Mouse (Mus musculus): Measurements from ENCODE around the gene Frat2. TPM values are rescaled to one million over a fixed set of nuclear protein-coding genes. Genes with fewer than 3 reads are reported as not detected.

Gene Frat2
- total and polyA plus RNA-seq, 3 experiments = 1.4 to 4.9 (median 2.7) TPM

GRCm38 (mm10) chr19:41822589-41822988 is 25.3 kb downstream of the Frat2 start:
- no peak overlapping the region for H3K4me3 ChIP-seq
- TF ChIP-seq CTCF (IDR thresholded peaks at IDR 0.05) (no peak), POLR2A (IDR thresholded peaks at IDR 0.05; ENCODE audit: insufficient read depth, low read depth, low read length) (no peak), EP300 (IDR thresholded peaks at IDR 0.05; ENCODE audit: insufficient read depth, low read depth, low read length) (no peak)
- no peaks in the 10 kb centered on the region for H3K27me3 ChIP-seq (ENCODE audit: control insufficient read depth, insufficient read depth, low read length)
- H3K27ac ChIP-seq = no peak overlapping the region
- no peaks in the 10 kb centered on the region for H3K4me1 ChIP-seq (ENCODE audit: control insufficient read depth, insufficient read depth, low read length)
- no peaks in the 10 kb centered on the region for H3K79me2 ChIP-seq (replicated peaks; ENCODE audit: control insufficient read depth, insufficient read depth, low read length)
- intact Hi-C loops (cut with DNase I) = loop anchor here (1.0 kb wide), 1 partner anchor 11 kb away; no protein-coding TSS in a partner anchor
- H3K36me3 ChIP-seq (ENCODE audit: control insufficient read depth, insufficient read depth, low read length) = no peaks in the 10 kb centered on the region
- WGBS = 74% methylated on average over 1 of the region's 1 CpGs
- DNase-seq = no peak
- H3K9ac ChIP-seq (ENCODE audit: low read depth, low read length) = no peak overlapping the region

- intact Hi-C loops (cut with DNase I) = no loop called here
- TF ChIP-seq POLR2A (IDR thresholded peaks at IDR 0.05; ENCODE audit: insufficient read depth, low read depth, low read length) (no peak), CTCF (IDR thresholded peaks at IDR 0.05) (no peak), EP300 (IDR thresholded peaks at IDR 0.05; ENCODE audit: insufficient read depth, low read depth, low read length) (no peak)
- 38% methylated on average over 5 of the region's 5 CpGs for WGBS
- no peaks in the 10 kb centered on the region for H3K4me1 ChIP-seq (ENCODE audit: control insufficient read depth, insufficient read depth, low read length)
- DNase-seq = no peak
- no peak overlapping the region for H3K27ac ChIP-seq
- H3K4me3 ChIP-seq = no peak overlapping the region
- no peaks in the 10 kb centered on the region for H3K27me3 ChIP-seq (ENCODE audit: control insufficient read depth, insufficient read depth, low read length)
- H3K36me3 ChIP-seq (ENCODE audit: control insufficient read depth, insufficient read depth, low read length) = no peaks in the 10 kb centered on the region
- no peaks in the 10 kb centered on the region for H3K79me2 ChIP-seq (replicated peaks; ENCODE audit: control insufficient read depth, insufficient read depth, low read length)
- H3K9ac ChIP-seq (ENCODE audit: low read depth, low read length) = no peak overlapping the region
Measured at GRCm38 (mm10) chr19:41821436-41821835, 26.5 kb downstream of the Frat2 start.

GRCm38 (mm10) chr19:41818749-41819148 is 29.2 kb downstream of the Frat2 start:
- Histone ChIP-seq H3K27ac (no peak overlapping the region), H3K4me1 (ENCODE audit: control insufficient read depth, insufficient read depth, low read length) (no peaks in the 10 kb centered on the region), H3K79me2 (replicated peaks; ENCODE audit: control insufficient read depth, insufficient read depth, low read length) (no peaks in the 10 kb centered on the region), H3K4me3 (no peak overlapping the region), H3K9ac (ENCODE audit: low read depth, low read length) (no peak overlapping the region), H3K27me3 (ENCODE audit: control insufficient read depth, insufficient read depth, low read length) (no peaks in the 10 kb centered on the region), H3K36me3 (ENCODE audit: control insufficient read depth, insufficient read depth, low read length) (no peaks in the 10 kb centered on the region)
- DNase-seq = no peak
- WGBS = 83% methylated on average over 4 of the region's 4 CpGs
- intact Hi-C loops (cut with DNase I) = no loop called here
- TF ChIP-seq EP300 (IDR thresholded peaks at IDR 0.05; ENCODE audit: insufficient read depth, low read depth, low read length) = no peak
- TF ChIP-seq POLR2A (IDR thresholded peaks at IDR 0.05; ENCODE audit: insufficient read depth, low read depth, low read length) = no peak
- TF ChIP-seq CTCF (IDR thresholded peaks at IDR 0.05) = no peak

DNA sequence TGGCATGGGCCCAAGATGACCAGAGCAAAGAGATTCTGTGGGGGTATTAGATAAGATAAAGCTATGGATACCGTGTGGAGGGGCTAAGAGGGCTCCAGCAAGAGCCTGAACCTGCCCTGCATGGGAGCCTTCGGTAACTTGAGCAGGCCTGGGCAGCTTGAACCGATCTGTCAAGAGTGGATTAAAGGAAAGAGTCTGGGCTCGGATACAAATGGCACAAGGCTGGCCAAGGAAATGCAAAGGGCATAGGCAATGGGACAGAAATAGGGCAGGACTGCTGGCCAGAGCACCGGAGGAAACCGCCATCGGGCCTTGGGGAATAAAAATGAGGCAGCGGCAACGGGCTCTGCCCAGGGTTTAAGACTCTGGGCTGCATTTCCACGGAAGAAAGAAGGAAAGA is 30.6 kb downstream of the Frat2 start:
- no peaks in the 10 kb centered on the region for H3K27me3 ChIP-seq (ENCODE audit: control insufficient read depth, insufficient read depth, low read length)
- H3K4me3 ChIP-seq = no peak overlapping the region
- no peaks in the 10 kb centered on the region for H3K79me2 ChIP-seq (replicated peaks; ENCODE audit: control insufficient read depth, insufficient read depth, low read length)
- intact Hi-C loops (cut with DNase I) = no loop called here
- no peaks in the 10 kb centered on the region for H3K36me3 ChIP-seq (ENCODE audit: control insufficient read depth, insufficient read depth, low read length)
- no peaks in the 10 kb centered on the region for H3K4me1 ChIP-seq (ENCODE audit: control insufficient read depth, insufficient read depth, low read length)
- TF ChIP-seq EP300 (IDR thresholded peaks at IDR 0.05; ENCODE audit: insufficient read depth, low read depth, low read length) (0 out of 2 replicates have a peak, but pooled peaks have one; percentile 8), POLR2A (IDR thresholded peaks at IDR 0.05; ENCODE audit: insufficient read depth, low read depth, low read length) (no peak)
- peak; percentile 27 to 55 for DNase-seq
- H3K9ac ChIP-seq (ENCODE audit: low read depth, low read length) = no peak overlapping the region
- no peak overlapping the region for H3K27ac ChIP-seq
- 26% methylated on average over 10 of the region's 10 CpGs for WGBS

GRCm38 (mm10) chr19:41816915-41817314 is 31.0 kb downstream of the Frat2 start:
- TF ChIP-seq EP300 (IDR thresholded peaks at IDR 0.05; ENCODE audit: insufficient read depth, low read depth, low read length) = no peak
- TF ChIP-seq POLR2A (IDR thresholded peaks at IDR 0.05; ENCODE audit: insufficient read depth, low read depth, low read length) = no peak
- no peak for TF ChIP-seq CTCF (IDR thresholded peaks at IDR 0.05)
- no peak for DNase-seq
- WGBS = 63% methylated on average over 5 of the region's 5 CpGs
- Histone ChIP-seq H3K27ac (no peak overlapping the region), H3K27me3 (ENCODE audit: control insufficient read depth, insufficient read depth, low read length) (no peaks in the 10 kb centered on the region), H3K79me2 (replicated peaks; ENCODE audit: control insufficient read depth, insufficient read depth, low read length) (no peaks in the 10 kb centered on the region), H3K36me3 (ENCODE audit: control insufficient read depth, insufficient read depth, low read length) (no peaks in the 10 kb centered on the region), H3K4me1 (ENCODE audit: control insufficient read depth, insufficient read depth, low read length) (no peaks in the 10 kb centered on the region), H3K9ac (ENCODE audit: low read depth, low read length) (no peak overlapping the region), H3K4me3 (no peak overlapping the region)
- intact Hi-C loops (cut with DNase I) = no loop called here

DNA sequence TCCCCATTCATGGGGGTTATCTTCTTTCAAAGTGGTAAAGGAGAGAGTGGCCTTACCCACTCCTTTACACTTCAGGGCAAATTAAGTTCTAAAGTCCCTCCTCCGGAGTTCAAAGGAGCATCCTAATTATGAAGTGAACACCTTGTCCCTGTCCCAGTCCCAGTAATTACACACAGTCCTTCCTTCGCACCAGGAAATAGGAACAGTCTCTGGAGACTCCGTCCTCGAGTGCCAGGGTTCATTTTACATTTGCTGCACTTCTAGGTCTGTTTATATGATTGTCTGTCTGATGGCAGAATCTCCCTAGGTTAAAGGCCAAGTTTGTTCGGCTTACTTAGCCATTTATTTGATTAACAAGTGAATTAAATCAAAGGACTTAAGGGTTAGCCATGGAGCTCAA is 31.5 kb downstream of the Frat2 start:
- H3K27me3 ChIP-seq (ENCODE audit: control insufficient read depth, insufficient read depth, low read length) = no peaks in the 10 kb centered on the region
- no peaks in the 10 kb centered on the region for H3K4me1 ChIP-seq (ENCODE audit: control insufficient read depth, insufficient read depth, low read length)
- H3K36me3 ChIP-seq (ENCODE audit: control insufficient read depth, insufficient read depth, low read length) = no peaks in the 10 kb centered on the region
- intact Hi-C loops (cut with DNase I) = no loop called here
- no peaks in the 10 kb centered on the region for H3K79me2 ChIP-seq (replicated peaks; ENCODE audit: control insufficient read depth, insufficient read depth, low read length)
- H3K4me3 ChIP-seq = no peak overlapping the region
- H3K9ac ChIP-seq (ENCODE audit: low read depth, low read length) = no peak overlapping the region
- no peak overlapping the region for H3K27ac ChIP-seq
- WGBS = 76% methylated on average over 5 of the region's 5 CpGs
- no peak for TF ChIP-seq EP300 (IDR thresholded peaks at IDR 0.05; ENCODE audit: insufficient read depth, low read depth, low read length)
- TF ChIP-seq CTCF (IDR thresholded peaks at IDR 0.05) = no peak
- no peak for TF ChIP-seq POLR2A (IDR thresholded peaks at IDR 0.05; ENCODE audit: insufficient read depth, low read depth, low read length)
- no peak for DNase-seq
